Mouse (Mus musculus) lung, postnatal 0 days (tissue): ENCODE results near the gene Cul3.

Experiments
- CTCF ChIP-seq: IDR thresholded peaks from 2 replicates; pipeline ENCODE4 v1.5.1; 2016; ENCODE audit warnings: antibody characterized with exemption, mild to moderate bottlenecking
- EP300 ChIP-seq: IDR thresholded peaks from 2 replicates; pipeline ENCODE4 v1.6.1; 2016; ENCODE audit warnings: antibody characterized with exemption, mild to moderate bottlenecking, control low read depth

DNA sequence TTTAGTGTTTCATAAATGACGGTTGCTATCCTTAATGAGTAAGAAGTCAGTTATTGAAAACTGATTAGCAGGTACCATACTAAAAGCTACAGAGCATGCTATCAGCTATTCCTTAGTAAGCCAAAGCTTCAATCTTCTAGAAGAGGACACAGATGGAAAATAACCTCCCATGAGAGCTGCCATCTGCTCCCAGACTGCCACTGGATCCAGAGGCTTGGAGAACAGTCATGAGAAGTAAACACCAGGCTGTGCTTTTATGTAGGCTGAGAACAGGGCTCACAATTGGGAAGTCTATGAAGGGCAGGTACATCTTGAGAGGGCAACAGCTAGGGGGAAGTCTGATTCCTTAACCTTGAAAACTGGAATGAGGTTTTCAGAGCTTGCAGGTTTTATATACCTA lies 79.8 kb downstream of the Cul3 start:
- TF ChIP-seq EP300 = no peak
- TF ChIP-seq CTCF = no peak
